Mouse (Mus musculus) kidney, embryonic 15.5 days (tissue): ENCODE data around the gene Mylip. TPM values are rescaled to one million over a fixed set of nuclear protein-coding genes. Genes with fewer than 3 reads are reported as not detected.

Experiments used
- ATAC-seq: fragments of 200-750 bp; cut with Nextera tagmentation; replicated peaks from 2 replicates; pipeline ENCODE4 v1.8.0; 2017; ENCODE audit warnings: moderate TSS enrichment; ENCODE audit not compliant: low FRiP score
- H3K27ac ChIP-seq: fragments of 300-500 bp; sonication (generic); 2 replicates; pipeline ENCODE4 v1.5.1; 2015; ENCODE audit warnings: mild to moderate bottlenecking, inconsistent platforms
- H3K27me3 ChIP-seq: fragments of 300-500 bp; sonication (generic); 2 replicates; pipeline ENCODE4 v1.6.1; 2015; ENCODE audit warnings: inconsistent platforms
- H3K36me3 ChIP-seq: fragments of 300-500 bp; sonication (generic); 2 replicates; pipeline ENCODE4 v1.6.1; 2015; ENCODE audit warnings: inconsistent platforms
- H3K4me1 ChIP-seq: fragments of 300-500 bp; sonication (generic); 2 replicates; pipeline ENCODE4 v1.6.1; 2015; ENCODE audit warnings: inconsistent platforms
- H3K4me2 ChIP-seq: fragments of 300-500 bp; sonication (generic); 2 replicates; pipeline ENCODE4 v1.6.1; 2015; ENCODE audit warnings: moderate library complexity, mild to moderate bottlenecking, inconsistent platforms
- H3K4me3 ChIP-seq: fragments of 300-500 bp; sonication (generic); replicated peaks from 2 replicates; pipeline ENCODE4 v1.5.1; 2015; ENCODE audit warnings: mild to moderate bottlenecking, inconsistent platforms
- H3K9ac ChIP-seq: fragments of 300-500 bp; sonication (generic); 2 replicates; pipeline ENCODE4 v1.6.1; 2015; ENCODE audit warnings: mild to moderate bottlenecking, inconsistent platforms
- H3K9me3 ChIP-seq: fragments of 300-500 bp; sonication (generic); replicated peaks from 2 replicates; pipeline ENCODE4 v1.6.1; 2016; ENCODE audit warnings: inconsistent platforms
- WGBS: fragments of 180-500 bp; shearing (Covaris S2); methylation state at CpG from one replicate; pipeline ENCODE4 v1.1.7; 2015; ENCODE audit warnings: mixed read lengths; 5-methylcytosine and 5-hydroxymethylcytosine counted together
- polyA plus RNA-seq: library from polyadenylated mRNA; unstranded; fragments of >200 nt; fragmentation: Nextera tagmentation; extraction: Ambion mirVana; gene quantifications from 2 replicates; pipeline ENCODE4 v1.2.1, GENCODE M21; 2015

Gene Mylip
- polyA plus RNA-seq, 1 experiment from 2014 or later, result 13.1 TPM

DNA sequence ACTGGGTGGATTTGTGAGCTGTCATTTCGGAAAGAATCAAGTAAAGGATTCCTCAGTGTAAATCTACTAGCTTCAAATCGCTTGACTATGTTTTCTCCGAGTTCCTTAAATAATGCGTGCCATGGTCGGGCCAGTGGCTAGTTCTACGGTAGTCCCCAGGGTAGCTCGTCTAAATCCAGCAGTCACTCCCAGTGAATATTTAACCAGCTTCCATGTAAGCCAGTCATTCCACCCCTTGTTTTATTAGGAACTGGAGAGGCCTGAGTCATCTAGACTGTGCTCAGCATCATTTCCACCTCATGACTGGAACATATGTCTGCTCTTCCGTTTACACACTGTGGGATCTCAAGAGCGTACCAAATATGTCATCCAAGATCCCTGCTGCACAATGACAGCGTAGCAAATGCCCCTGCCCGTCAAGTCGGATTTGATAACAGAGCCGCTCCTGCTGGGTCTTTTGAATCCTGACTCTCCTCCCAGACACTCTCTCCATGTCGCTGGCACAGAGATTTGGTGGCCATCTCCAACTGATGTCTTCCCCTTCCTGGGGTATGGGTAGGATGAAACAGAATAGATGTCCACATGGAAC is 71.9 kb downstream of the Mylip start:
- no peaks in the 10 kb centered on the region for H3K9me3 ChIP-seq
- H3K27me3 ChIP-seq, result no peaks in the 10 kb centered on the region
- no peaks in the 10 kb centered on the region for H3K36me3 ChIP-seq
- H3K27ac ChIP-seq, result no peak overlapping the region
- 81% methylated on average over 14 of the region's 14 CpGs for WGBS
- H3K9ac ChIP-seq, result no peak overlapping the region
- ATAC-seq, result no peak
- no peaks in the 10 kb centered on the region for H3K4me1 ChIP-seq
- no peak overlapping the region for H3K4me3 ChIP-seq
- no peak overlapping the region for H3K4me2 ChIP-seq

Other genes with a start within 250 kb of the Mylip start
- 49.9 and 52.1 TPM in 2 replicates for gene Gmpr, start 117.7 kb downstream of the Mylip start, polyA plus RNA-seq